Mouse (Mus musculus): ENCODE measurements around the gene Actn4. TPM values are rescaled to one million over a fixed set of nuclear protein-coding genes. Genes with fewer than 3 reads are reported as not detected.

Actn4 gene
- polyA plus RNA-seq, 1 experiment from 2014 or later: 126 TPM

DNA sequence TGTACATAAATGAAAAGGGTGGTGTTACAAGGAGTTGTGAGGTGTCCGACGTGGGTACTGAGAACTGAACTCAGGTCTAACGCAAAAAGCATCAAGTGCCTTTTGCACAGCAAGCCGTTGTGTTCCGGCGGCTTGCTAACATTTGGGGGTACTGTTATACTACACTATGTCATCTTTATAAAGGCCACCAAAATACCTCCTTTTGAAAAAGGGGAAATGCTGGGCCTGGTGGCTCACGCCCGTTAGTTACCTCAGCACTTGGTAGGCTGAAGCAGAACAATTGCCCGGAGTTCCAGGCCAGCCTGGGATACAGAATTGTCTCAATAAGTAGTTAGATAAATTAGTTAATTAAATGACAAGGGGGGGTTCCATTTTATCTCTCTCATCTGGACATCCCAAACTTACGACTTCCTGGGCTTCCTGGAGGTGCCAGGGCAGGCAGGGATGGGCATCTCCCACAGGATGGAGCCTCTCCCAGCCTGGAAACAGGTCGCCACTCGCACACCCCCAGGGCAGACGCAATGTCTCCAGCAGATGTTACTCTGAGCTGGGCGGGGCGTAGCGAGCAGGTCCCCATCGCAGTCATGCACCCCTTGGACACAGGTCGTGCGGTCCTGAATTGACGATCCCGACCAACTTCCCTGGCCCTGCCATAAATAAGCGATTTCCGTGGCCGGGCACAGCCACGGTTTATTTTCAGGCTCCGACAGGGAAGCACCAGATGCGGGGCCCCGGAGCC is 95.2 kb downstream of the Actn4 start:
- Histone ChIP-seq H3K27me3 (no peaks in the 10 kb centered on the region), H3K27ac (replicated peaks) (peak overlapping the region; percentile 53), H3K9me3 (replicated peaks) (no peaks in the 10 kb centered on the region), H3K4me3 (replicated peaks) (no peak overlapping the region), H3K9ac (no peak overlapping the region), H3K4me1 (replicated peaks) (peaks cover 33% of the 10 kb centered on the region), H3K4me2 (peak overlapping the region; percentile 71), H3K36me3 (replicated peaks) (no peaks in the 10 kb centered on the region)
- no peak for ATAC-seq (ENCODE audit: insufficient read depth)
- WGBS (ENCODE audit: insufficient replicate concordance): 80% methylated on average over 28 of the region's 28 CpGs

DNA sequence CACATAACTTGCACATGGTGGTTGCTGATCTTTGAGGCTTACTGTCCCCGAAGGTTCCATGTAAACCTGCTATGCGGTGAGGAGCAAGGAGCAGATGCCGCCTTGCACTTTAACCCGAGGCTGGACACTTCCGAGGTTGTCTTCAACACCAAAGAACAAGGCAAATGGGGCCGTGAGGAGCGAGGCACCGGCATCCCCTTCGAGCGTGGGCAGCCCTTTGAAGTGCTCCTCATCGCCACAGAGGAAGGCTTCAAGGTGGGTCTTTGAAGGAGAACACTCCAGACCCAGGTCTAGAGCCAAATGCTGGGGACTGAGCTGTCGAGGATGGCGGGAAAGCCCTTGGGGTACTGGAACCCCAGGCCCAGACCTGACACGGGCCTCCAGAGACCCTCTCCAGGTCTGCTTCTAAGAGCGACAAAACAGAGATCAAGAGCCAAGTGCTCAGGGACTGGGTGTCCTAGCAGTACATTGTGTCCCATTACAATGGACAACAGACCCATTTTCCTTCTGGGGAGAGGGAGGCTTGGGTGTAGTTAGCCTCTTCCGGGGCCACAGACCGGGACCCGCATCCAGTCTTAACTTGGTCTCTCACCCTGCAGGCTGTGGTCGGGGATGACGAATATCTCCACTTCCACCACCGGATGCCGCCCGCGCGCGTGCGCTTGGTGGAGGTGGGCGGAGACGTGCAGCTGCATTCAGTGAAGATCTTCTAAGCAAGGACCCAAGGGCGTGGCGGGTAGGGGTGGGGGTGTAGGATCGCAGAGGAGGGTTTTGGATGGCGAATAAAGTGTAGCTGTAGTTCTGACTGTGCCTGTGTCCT is 96.4 kb downstream of the Actn4 start:
- peak; percentile 56 for ATAC-seq (ENCODE audit: insufficient read depth)
- Histone ChIP-seq H3K9ac (peak overlapping the region; percentile 43), H3K4me3 (replicated peaks) (peak overlapping the region; percentile 36), H3K27ac (replicated peaks) (peak overlapping the region; percentile 51), H3K27me3 (no peaks in the 10 kb centered on the region), H3K4me1 (replicated peaks) (peaks cover 33% of the 10 kb centered on the region), H3K36me3 (replicated peaks) (no peaks in the 10 kb centered on the region), H3K9me3 (replicated peaks) (no peaks in the 10 kb centered on the region), H3K4me2 (peak overlapping the region; percentile 69)
- 30% methylated on average over 33 of the region's 33 CpGs for WGBS (ENCODE audit: insufficient replicate concordance)

DNA sequence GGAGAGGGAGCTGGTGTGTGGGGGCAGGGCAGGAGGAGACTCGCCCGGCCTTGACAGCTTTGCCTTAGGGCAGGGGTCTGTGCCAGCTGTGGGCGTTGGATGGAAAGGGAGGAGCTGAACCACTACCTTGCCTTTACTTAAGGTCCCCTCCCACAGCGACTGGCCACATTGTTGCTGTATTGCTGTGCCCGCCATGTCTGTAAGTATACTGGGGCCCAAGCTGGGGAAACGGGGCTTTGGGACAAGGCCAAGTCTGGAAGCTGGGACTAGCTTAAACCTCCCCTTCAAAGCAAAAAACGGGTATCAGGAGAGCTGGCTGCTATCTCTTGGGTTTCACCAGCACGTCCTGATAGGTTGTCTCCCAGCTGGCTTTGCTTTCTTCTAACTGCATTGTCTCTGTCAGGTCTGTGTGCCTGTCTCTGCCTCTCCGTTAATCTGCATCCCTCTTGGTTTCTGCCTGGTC is 97.8 kb downstream of the Actn4 start:
- Histone ChIP-seq H3K9me3 (replicated peaks) (no peaks in the 10 kb centered on the region), H3K4me3 (replicated peaks) (no peak overlapping the region), H3K36me3 (replicated peaks) (no peaks in the 10 kb centered on the region), H3K27me3 (no peaks in the 10 kb centered on the region), H3K9ac (no peak overlapping the region), H3K27ac (replicated peaks) (no peak overlapping the region), H3K4me2 (no peak overlapping the region), H3K4me1 (replicated peaks) (peaks cover 33% of the 10 kb centered on the region)
- WGBS (ENCODE audit: insufficient replicate concordance): 43% methylated on average over 9 of the region's 9 CpGs
- ATAC-seq (ENCODE audit: insufficient read depth): no peak

DNA sequence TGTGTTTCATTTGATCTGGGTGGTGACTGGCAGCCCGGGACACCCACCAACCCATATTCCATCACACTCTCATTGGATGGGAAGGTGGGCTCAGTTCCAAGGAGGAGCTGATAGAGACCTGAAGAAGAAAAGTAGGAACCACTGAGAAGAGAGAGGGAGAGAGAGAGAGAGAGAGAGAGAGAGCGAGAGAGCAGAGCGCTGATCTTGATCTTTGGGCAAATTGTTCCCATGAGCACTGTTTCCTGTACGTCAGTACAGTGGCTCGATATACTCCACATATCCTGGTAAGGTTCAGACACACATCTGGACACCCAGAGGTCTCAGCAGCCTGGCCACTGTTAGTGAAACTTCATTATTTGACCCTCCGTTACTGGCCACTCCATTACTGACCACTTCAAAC is 98.6 kb downstream of the Actn4 start, which contains the start of gene Lgals7:
Gene Lgals7 (plus strand): TSS at position 314 of the 400 bp plus-strand sequence.
- Histone ChIP-seq H3K27ac (replicated peaks) (no peak within 1 kb of the TSS), H3K36me3 (replicated peaks) (no peaks in the 10 kb centered on the region), H3K4me1 (replicated peaks) (peaks cover 33% of the 10 kb centered on the region), H3K9me3 (replicated peaks) (no peaks in the 10 kb centered on the region), H3K27me3 (no peaks in the 10 kb centered on the region), H3K4me2 (no peak within 1 kb of the TSS), H3K4me3 (replicated peaks) (no peak within 1 kb of the TSS), H3K9ac (no peak within 1 kb of the TSS)
- ATAC-seq (ENCODE audit: insufficient read depth): no peak
- WGBS (ENCODE audit: insufficient replicate concordance): 58% methylated on average over 6 of the region's 6 CpGs

DNA sequence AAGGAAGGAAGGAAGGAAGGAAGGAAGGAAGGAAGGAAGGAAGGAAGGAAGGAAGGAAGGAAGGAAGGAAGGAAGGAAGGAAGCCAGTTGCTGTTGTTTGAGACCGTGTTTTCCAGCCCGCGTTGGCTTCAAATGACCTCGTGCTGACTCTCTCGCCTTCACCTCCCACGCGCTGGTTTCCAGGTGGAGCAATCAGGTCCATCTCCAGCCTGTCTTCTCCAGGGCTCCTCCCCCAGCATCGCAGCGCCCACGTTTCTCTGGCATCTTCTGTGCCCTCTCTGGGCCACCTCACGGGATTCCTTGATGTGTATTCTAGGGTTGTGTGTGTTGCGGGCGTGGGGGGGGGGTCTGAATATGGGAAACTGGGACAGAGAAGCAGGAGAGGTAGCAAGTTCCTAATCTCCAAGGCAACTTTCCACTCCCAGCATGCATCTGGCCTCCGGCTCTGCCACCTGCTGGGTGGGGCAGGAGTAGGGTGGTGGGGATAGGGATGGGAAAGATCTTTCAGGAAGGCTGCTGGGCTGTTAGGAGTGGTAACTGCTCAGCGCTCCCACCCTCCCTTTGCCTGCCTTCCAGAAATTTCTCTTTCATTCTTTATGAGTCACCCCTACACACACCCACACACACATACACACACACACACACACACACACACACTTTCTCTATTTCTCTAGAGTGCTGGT is 99.2 kb downstream of the Actn4 start:
- Histone ChIP-seq H3K9ac (no peak overlapping the region), H3K9me3 (replicated peaks) (no peaks in the 10 kb centered on the region), H3K4me1 (replicated peaks) (peaks cover 33% of the 10 kb centered on the region), H3K4me2 (no peak overlapping the region), H3K4me3 (replicated peaks) (no peak overlapping the region), H3K27me3 (no peaks in the 10 kb centered on the region), H3K36me3 (replicated peaks) (no peaks in the 10 kb centered on the region), H3K27ac (replicated peaks) (no peak overlapping the region)
- WGBS (ENCODE audit: insufficient replicate concordance): 72% methylated on average over 15 of the region's 15 CpGs
- ATAC-seq (ENCODE audit: insufficient read depth): no peak

DNA sequence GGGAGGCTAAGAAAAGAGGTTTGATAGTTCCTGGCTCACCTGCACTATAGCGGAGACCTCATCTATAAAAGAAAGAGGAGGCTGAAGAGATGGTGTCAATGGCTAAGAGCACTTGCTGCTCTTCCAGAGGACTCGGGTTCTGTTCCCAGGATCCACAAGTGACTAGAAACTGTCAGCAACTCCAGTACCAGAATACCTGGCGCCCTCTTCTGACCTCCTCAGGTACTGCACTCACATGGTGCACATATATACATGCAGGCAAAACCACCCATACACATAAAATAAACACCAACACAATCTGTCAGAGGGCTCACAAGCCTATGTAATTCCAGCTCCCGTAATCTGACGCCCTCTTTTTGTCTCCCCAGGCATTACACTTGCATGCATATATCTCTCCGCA is 101.2 kb downstream of the Actn4 start:
- no peak overlapping the region for H3K4me3 ChIP-seq (replicated peaks)
- H3K9ac ChIP-seq: no peak overlapping the region
- no peak overlapping the region for H3K4me2 ChIP-seq
- H3K4me1 ChIP-seq (replicated peaks): peaks cover 15% of the 10 kb centered on the region
- no peaks in the 10 kb centered on the region for H3K27me3 ChIP-seq
- no peaks in the 10 kb centered on the region for H3K36me3 ChIP-seq (replicated peaks)
- no peak overlapping the region for H3K27ac ChIP-seq (replicated peaks)
- ATAC-seq (ENCODE audit: insufficient read depth): no peak
- H3K9me3 ChIP-seq (replicated peaks): no peaks in the 10 kb centered on the region
- 78% methylated on average over 6 of the region's 6 CpGs for WGBS (ENCODE audit: insufficient replicate concordance)

DNA sequence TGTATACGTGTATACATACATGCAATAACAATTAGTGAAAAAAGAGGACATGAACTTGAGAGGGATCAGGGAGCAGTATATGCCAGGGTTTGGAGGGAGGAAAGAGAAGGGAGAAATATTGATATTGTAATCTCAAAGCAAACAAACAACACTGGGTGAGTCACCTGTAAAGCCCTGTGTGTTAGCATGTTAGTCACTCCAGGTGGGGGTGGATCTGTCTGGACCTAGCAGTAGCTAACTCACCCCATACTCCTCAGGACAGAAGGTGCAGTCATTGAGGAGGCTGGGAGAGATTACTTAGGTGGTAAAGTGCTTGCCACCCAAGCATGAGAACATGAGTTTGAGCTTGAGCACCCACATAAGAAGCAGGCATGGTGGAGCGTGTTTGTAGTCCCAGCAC is 102.2 kb downstream of the Actn4 start:
- Histone ChIP-seq H3K9me3 (replicated peaks) (no peaks in the 10 kb centered on the region), H3K4me2 (no peak overlapping the region), H3K27me3 (no peaks in the 10 kb centered on the region), H3K4me3 (replicated peaks) (no peak overlapping the region), H3K36me3 (replicated peaks) (no peaks in the 10 kb centered on the region), H3K4me1 (replicated peaks) (peaks cover 7% of the 10 kb centered on the region; the same call in 1 of the 2 replicates), H3K9ac (no peak overlapping the region), H3K27ac (replicated peaks) (no peak overlapping the region)
- ATAC-seq (ENCODE audit: insufficient read depth): no peak
- WGBS (ENCODE audit: insufficient replicate concordance): 75% methylated on average over 2 of the region's 2 CpGs

DNA sequence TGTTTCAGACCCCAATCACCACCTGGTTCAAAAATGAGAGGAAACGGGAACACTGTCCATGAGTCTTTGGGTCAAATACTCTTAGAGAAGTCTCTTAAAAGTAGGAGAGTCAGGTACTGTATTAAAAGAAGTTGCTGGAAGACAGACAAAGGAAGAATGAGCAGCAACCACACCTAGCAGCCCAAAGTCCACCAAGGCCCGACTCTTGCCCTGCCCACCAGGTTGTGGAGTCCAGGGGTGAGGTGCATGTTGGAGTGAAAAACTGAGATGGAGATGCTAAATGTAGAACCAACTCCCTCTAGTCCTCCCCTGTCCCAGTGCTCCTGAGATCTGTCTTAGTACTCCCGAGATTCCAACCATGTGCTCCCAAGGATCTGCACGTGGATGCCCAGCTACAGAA is 111.5 kb downstream of the Actn4 start:
- WGBS (ENCODE audit: insufficient replicate concordance): 58% methylated on average over 4 of the region's 4 CpGs
- no peaks in the 10 kb centered on the region for H3K27me3 ChIP-seq

DNA sequence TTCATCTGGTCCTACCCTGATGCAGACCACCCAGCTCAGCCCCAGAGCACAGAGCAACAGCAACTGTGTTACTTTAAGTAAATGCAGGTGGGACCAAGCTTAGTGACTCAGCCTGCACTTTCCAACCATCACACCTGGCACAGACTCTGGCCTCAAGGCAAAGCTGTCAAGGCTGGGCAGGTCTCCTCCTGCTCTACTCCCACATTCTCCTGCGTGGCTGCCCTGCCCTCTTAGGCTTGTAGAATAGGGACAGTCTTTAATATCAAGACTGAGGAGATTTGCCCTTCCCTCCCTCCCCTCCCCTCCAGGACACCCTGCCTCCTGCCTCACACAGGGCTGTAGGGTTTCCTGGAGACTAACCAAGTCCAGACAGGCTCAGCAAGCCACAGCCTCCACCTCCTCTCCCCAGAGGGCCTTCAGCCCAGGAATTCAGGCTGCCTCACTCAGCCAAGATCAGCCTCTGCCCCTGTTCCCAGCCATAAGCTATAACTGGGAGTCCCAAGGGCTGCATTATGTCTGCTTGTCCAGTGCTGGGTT is 112.4 kb downstream of the Actn4 start:
- H3K4me1 ChIP-seq (replicated peaks): no peaks in the 10 kb centered on the region
- no peak overlapping the region for H3K4me3 ChIP-seq (replicated peaks)
- no peak overlapping the region for H3K4me2 ChIP-seq
- H3K27me3 ChIP-seq: no peaks in the 10 kb centered on the region
- no peaks in the 10 kb centered on the region for H3K36me3 ChIP-seq (replicated peaks)
- no peak for ATAC-seq (ENCODE audit: insufficient read depth)
- no peaks in the 10 kb centered on the region for H3K9me3 ChIP-seq (replicated peaks)
- 32% methylated on average over 1 of the region's 1 CpGs for WGBS (ENCODE audit: insufficient replicate concordance)
- no peak overlapping the region for H3K27ac ChIP-seq (replicated peaks)
- no peak overlapping the region for H3K9ac ChIP-seq

More for the DNA sequence above, 111.5 kb downstream of the Actn4 start:
- Histone ChIP-seq H3K9me3 (replicated peaks) (no peaks in the 10 kb centered on the region), H3K4me3 (replicated peaks) (no peak overlapping the region), H3K9ac (no peak overlapping the region), H3K4me2 (no peak overlapping the region), H3K36me3 (replicated peaks) (no peaks in the 10 kb centered on the region), H3K27ac (replicated peaks) (no peak overlapping the region), H3K4me1 (replicated peaks) (no peaks in the 10 kb centered on the region)
- ATAC-seq (ENCODE audit: insufficient read depth): no peak

DNA sequence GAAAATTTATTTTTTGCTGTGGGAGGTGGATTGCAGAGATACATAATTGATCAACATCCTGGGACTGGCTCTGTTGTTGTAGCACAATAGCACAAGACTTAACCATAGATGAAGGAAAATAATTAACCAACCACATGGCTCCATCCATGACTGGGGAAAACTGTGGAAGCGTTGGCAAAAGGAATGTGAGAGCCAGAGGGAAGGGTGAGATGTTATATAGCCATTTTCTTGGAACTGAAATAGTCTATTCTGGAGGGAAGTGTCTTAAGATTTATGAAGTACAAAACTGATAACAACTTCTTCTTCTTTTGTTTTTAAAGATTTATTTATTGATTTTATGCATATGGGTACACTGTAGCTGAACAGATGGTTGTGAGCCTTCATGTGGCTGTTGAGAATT is 114.9 kb downstream of the Actn4 start:
- Histone ChIP-seq H3K27me3 (no peaks in the 10 kb centered on the region), H3K4me3 (replicated peaks) (no peak overlapping the region), H3K4me1 (replicated peaks) (no peaks in the 10 kb centered on the region), H3K9ac (no peak overlapping the region), H3K27ac (replicated peaks) (no peak overlapping the region), H3K4me2 (no peak overlapping the region), H3K9me3 (replicated peaks) (no peaks in the 10 kb centered on the region), H3K36me3 (replicated peaks) (no peaks in the 10 kb centered on the region)
- ATAC-seq (ENCODE audit: insufficient read depth): no peak
- WGBS (ENCODE audit: insufficient replicate concordance): 62% methylated on average over 1 of the region's 1 CpGs

Measured in liver, embryonic 15.5 days (tissue).